Mouse (Mus musculus) embryonic facial prominence, embryonic 11.5 days (tissue): ENCODE data around the gene Gm48551. TPM values are rescaled to one million over a fixed set of nuclear protein-coding genes. Genes with fewer than 3 reads are reported as not detected.
A peak's percentile ranks its signal among the peaks of the same experiment; 100 is the strongest.

ENCODE experiments used
- ATAC-seq: fragments of 200-750 bp; cut with Nextera tagmentation; replicated peaks from 2 replicates; pipeline ENCODE4 v1.8.0; 2017; ENCODE audit warnings: low read depth; ENCODE audit not compliant: insufficient number of reproducible peaks, low FRiP score, low TSS enrichment
- DNase-seq: peaks from one replicate; pipeline ENCODE4 v3.0.0-alpha.2; 2015; ENCODE audit warnings: low spot score
- H3K27ac ChIP-seq: fragments of 300-500 bp; sonication (generic); replicated peaks from 2 replicates; pipeline ENCODE4 v1.5.1; 2014; ENCODE audit warnings: mild to moderate bottlenecking, low read depth, low read length, control low read depth
- H3K27me3 ChIP-seq: fragments of 300-500 bp; sonication (generic); 2 replicates; pipeline ENCODE4 v1.6.1; 2014; ENCODE audit warnings: mild to moderate bottlenecking, low read length, moderate library complexity, mixed read lengths; ENCODE audit not compliant: control insufficient read depth, insufficient read depth
- H3K36me3 ChIP-seq: fragments of 300-500 bp; sonication (generic); replicated peaks from 2 replicates; pipeline ENCODE4 v1.6.1; 2014; ENCODE audit warnings: low read depth, mild to moderate bottlenecking, low read length, moderate library complexity, mixed read lengths; ENCODE audit not compliant: control insufficient read depth, insufficient read depth
- H3K4me1 ChIP-seq: fragments of 300-500 bp; sonication (generic); 2 replicates; pipeline ENCODE4 v1.6.1; 2014; ENCODE audit warnings: low read length, mixed read lengths; ENCODE audit not compliant: control insufficient read depth, insufficient read depth
- H3K4me2 ChIP-seq: fragments of 300-500 bp; sonication (generic); 2 replicates; pipeline ENCODE4 v1.6.1; 2014; ENCODE audit warnings: low read depth, mild to moderate bottlenecking, control low read depth, low read length, moderate library complexity
- H3K4me3 ChIP-seq: fragments of 300-500 bp; sonication (generic); 2 replicates; pipeline ENCODE4 v1.5.1; 2014; ENCODE audit warnings: low read depth, low read length, control low read depth
- H3K9ac ChIP-seq: fragments of 300-500 bp; sonication (generic); replicated peaks from 2 replicates; pipeline ENCODE4 v1.6.1; 2014; ENCODE audit warnings: mild to moderate bottlenecking, control low read depth, low read length
- H3K9me3 ChIP-seq: fragments of 300-500 bp; sonication (generic); replicated peaks from 2 replicates; pipeline ENCODE4 v1.6.1; 2016; ENCODE audit warnings: mild to moderate bottlenecking, low read length, inconsistent platforms, mixed read lengths; ENCODE audit not compliant: control insufficient read depth
- WGBS: fragments of 180-500 bp; shearing (Covaris S2); extraction: QIAGEN DNeasy Blood & Tissue Kit; methylation state at CpG from one replicate; pipeline ENCODE4 v1.1.7; 2014; 5-methylcytosine and 5-hydroxymethylcytosine counted together
- polyA plus RNA-seq: library from polyadenylated mRNA; unstranded; fragments of >200 nt; fragmentation: Nextera tagmentation; extraction: Ambion mirVana; gene quantifications from 2 replicates; pipeline ENCODE4 v1.2.1, GENCODE M21; 2014

Gm48551 gene
- polyA plus RNA-seq, 1 experiment from 2014 or later, result 2.5 TPM

GRCm38 (mm10) chr10:81430141-81430830 is 46.0 kb downstream of the Gm48551 start:
- H3K9me3 ChIP-seq, result no peaks in the 10 kb centered on the region
- H3K4me1 ChIP-seq, result peaks cover 9% of the 10 kb centered on the region
- under 1% methylated on average over 55 of the region's 89 CpGs for WGBS
- ATAC-seq (no peak), DNase-seq (peak; percentile 80)
- no peaks in the 10 kb centered on the region for H3K36me3 ChIP-seq
- peak overlapping the region; percentile 81 for H3K4me3 ChIP-seq
- H3K4me2 ChIP-seq, result peak overlapping the region; percentile 90
- H3K9ac ChIP-seq, result peak overlapping the region; percentile 83
- peak overlapping the region; percentile 81 for H3K27ac ChIP-seq
- H3K27me3 ChIP-seq, result peaks cover 26% of the 10 kb centered on the region

GRCm38 (mm10) chr10:81430831-81431525 is 46.7 kb downstream of the Gm48551 start:
- Histone ChIP-seq H3K9me3 (no peaks in the 10 kb centered on the region), H3K4me1 (peaks cover 9% of the 10 kb centered on the region)
- WGBS, result 2% methylated on average over 51 of the region's 70 CpGs

GRCm38 (mm10) chr10:81431526-81432168 is 47.4 kb downstream of the Gm48551 start:
- H3K9me3 ChIP-seq, result no peaks in the 10 kb centered on the region
- no peaks in the 10 kb centered on the region for H3K36me3 ChIP-seq
- H3K4me3 ChIP-seq, result peak overlapping the region; percentile 81
- no peak for ATAC-seq
- H3K27ac ChIP-seq, result no peak overlapping the region
- H3K4me2 ChIP-seq, result peak overlapping the region; percentile 90
- peaks cover 16% of the 10 kb centered on the region for H3K27me3 ChIP-seq
- no peak overlapping the region for H3K9ac ChIP-seq
- H3K4me1 ChIP-seq, result peaks cover 5% of the 10 kb centered on the region
- no peak for DNase-seq
- WGBS, result 12% methylated on average over 15 of the region's 15 CpGs

More at GRCm38 (mm10) chr10:81430831-81431525, 46.7 kb downstream of the Gm48551 start:
- ATAC-seq (0 out of 2 replicates have a peak, but pooled peaks have one; percentile 12), DNase-seq (peak; percentile 41)
- peak overlapping the region; percentile 81 for H3K27ac ChIP-seq
- peak overlapping the region; percentile 90 for H3K4me2 ChIP-seq
- H3K36me3 ChIP-seq, result no peaks in the 10 kb centered on the region
- H3K27me3 ChIP-seq, result peaks cover 19% of the 10 kb centered on the region
- H3K4me3 ChIP-seq, result peak overlapping the region; percentile 81
- peak overlapping the region; percentile 83 for H3K9ac ChIP-seq

- no peak overlapping the region for H3K4me3 ChIP-seq
- WGBS, result 60% methylated on average over 21 of the region's 21 CpGs
- no peak overlapping the region for H3K27ac ChIP-seq
Measured at GRCm38 (mm10) chr10:81432169-81432867, 48.1 kb downstream of the Gm48551 start.

GRCm38 (mm10) chr10:81432868-81433262 is 48.6 kb downstream of the Gm48551 start:
- DNase-seq (peak; percentile 93), ATAC-seq (peak; percentile 74)
- Histone ChIP-seq H3K4me1 (peaks cover 3% of the 10 kb centered on the region), H3K36me3 (no peaks in the 10 kb centered on the region), H3K4me2 (peak overlapping the region; percentile 38), H3K27ac (no peak overlapping the region), H3K9me3 (no peaks in the 10 kb centered on the region), H3K27me3 (peaks cover 4% of the 10 kb centered on the region; the same call in 1 of the 2 replicates), H3K4me3 (no peak overlapping the region), H3K9ac (peak overlapping the region; percentile 13; the same call in 1 of the 2 replicates)
- 5% methylated on average over 17 of the region's 17 CpGs for WGBS

More at GRCm38 (mm10) chr10:81432169-81432867, 48.1 kb downstream of the Gm48551 start:
- peaks cover 3% of the 10 kb centered on the region for H3K4me1 ChIP-seq
- DNase-seq (no peak), ATAC-seq (peak; percentile 0; the same call in 1 of the 2 replicates)
- no peaks in the 10 kb centered on the region for H3K9me3 ChIP-seq
- no peak overlapping the region for H3K9ac ChIP-seq
- H3K36me3 ChIP-seq, result no peaks in the 10 kb centered on the region
- H3K4me2 ChIP-seq, result peak overlapping the region; percentile 2; the same call in 1 of the 2 replicates
- peaks cover 10% of the 10 kb centered on the region for H3K27me3 ChIP-seq

GRCm38 (mm10) chr10:81433541-81434289 is 49.4 kb downstream of the Gm48551 start:
- H3K27ac ChIP-seq, result no peak overlapping the region
- WGBS, result 72% methylated on average over 26 of the region's 26 CpGs
- no peak for ATAC-seq
- H3K27me3 ChIP-seq, result no peaks in the 10 kb centered on the region
- H3K4me1 ChIP-seq, result peaks cover 3% of the 10 kb centered on the region
- H3K4me3 ChIP-seq, result no peak overlapping the region
- H3K4me2 ChIP-seq, result no peak overlapping the region
- no peak for DNase-seq
- H3K9me3 ChIP-seq, result no peaks in the 10 kb centered on the region
- H3K9ac ChIP-seq, result no peak overlapping the region
- H3K36me3 ChIP-seq, result no peaks in the 10 kb centered on the region
